Mouse (Mus musculus): ENCODE results near the gene Comt.

Gene Comt

GRCm38 (mm10) chr16:18433341-18433920, 6.8 kb upstream of the Comt start:
- peak; percentile 21 to 40 for DNase-seq

- no peak for DNase-seq
Measured at GRCm38 (mm10) chr16:18430641-18431212, 4.1 kb upstream of the Comt start.

- no peak for DNase-seq
Measured at GRCm38 (mm10) chr16:18429641-18430040, 3.0 kb upstream of the Comt start.

GRCm38 (mm10) chr16:18428516-18429042, 1.9 kb upstream of the Comt start:
- DNase-seq: no peak

GRCm38 (mm10) chr16:18428011-18428515, 1.4 kb upstream of the Comt start:
- DNase-seq: no peak

GRCm38 (mm10) chr16:18426215-18426791, 349 bp downstream of the Comt start, which contains the start of gene Txnrd2:
Gene Txnrd2, plus strand, starts transcription at chr16:18426384.
- peak; percentile 74 to 87 for DNase-seq

GRCm38 (mm10) chr16:18425475-18426214, 1.0 kb downstream of the Comt start:
- no peak for DNase-seq

- DNase-seq: no peak
Measured at GRCm38 (mm10) chr16:18424364-18425045, 2.1 kb downstream of the Comt start.

GRCm38 (mm10) chr16:18423915-18424265, 2.8 kb downstream of the Comt start:
- DNase-seq: no peak

GRCm38 (mm10) chr16:18423203-18423914, 3.3 kb downstream of the Comt start:
- peak; percentile 51 for DNase-seq

- no peak for DNase-seq
Measured at GRCm38 (mm10) chr16:18420571-18420970, 6.1 kb downstream of the Comt start.

- no peak for DNase-seq
Measured at GRCm38 (mm10) chr16:18419603-18420026, 7.0 kb downstream of the Comt start.

- DNase-seq: no peak
Measured at GRCm38 (mm10) chr16:18418756-18419602, 7.7 kb downstream of the Comt start.

- DNase-seq: no peak
Measured at GRCm38 (mm10) chr16:18417491-18417890, 9.2 kb downstream of the Comt start.

- DNase-seq: no peak
Measured at GRCm38 (mm10) chr16:18416837-18417236, 9.8 kb downstream of the Comt start.

GRCm38 (mm10) chr16:18416094-18416761, 10.4 kb downstream of the Comt start:
- peak; percentile 45 to 80 for DNase-seq

GRCm38 (mm10) chr16:18413032-18413816, 13.4 kb downstream of the Comt start:
- DNase-seq: no peak

- peak; percentile 89 to 96 for DNase-seq
Measured at GRCm38 (mm10) chr16:18411802-18412476, 14.7 kb downstream of the Comt start.

Data from kidney, postnatal 36 days (tissue).